Mouse (Mus musculus): Measurements from ENCODE around the gene Nccrp1.

DNA sequence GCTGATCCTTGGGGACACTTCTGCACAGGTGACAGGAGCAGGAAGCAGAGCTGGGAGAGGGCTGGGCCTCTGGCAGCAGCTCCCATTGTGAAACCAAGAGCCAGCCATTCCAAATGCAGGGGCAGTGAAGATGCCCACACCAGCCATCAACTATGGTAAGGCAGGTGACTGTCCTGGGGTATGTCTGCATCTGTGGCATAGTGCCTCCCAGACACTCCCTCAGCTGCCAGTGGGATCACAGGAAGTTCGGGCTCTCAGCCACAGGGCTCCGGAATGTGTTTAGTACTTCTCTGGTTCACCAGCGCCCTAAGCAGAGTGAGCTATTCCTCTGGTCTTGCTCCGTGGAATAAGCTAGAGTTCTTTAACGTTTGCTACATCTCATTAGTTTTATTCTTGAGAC lies 10.0 kb upstream of the Nccrp1 start:
- TF ChIP-seq CTCF (IDR thresholded peaks at IDR 0.05; ENCODE audit: extremely low read depth, insufficient read depth, insufficient read length, insufficient replicate concordance) (no peak), POLR2A (IDR thresholded peaks at IDR 0.05; ENCODE audit: low read depth, low read length) (no peak)
